Mouse (Mus musculus): ENCODE measurements around the gene Abt1. TPM values are rescaled to one million over a fixed set of nuclear protein-coding genes. Genes with fewer than 3 reads are reported as not detected.

The Abt1 gene
- 13.3 and 13.7 TPM in 2 replicates for polyA plus RNA-seq (2014; fragmentation: Nextera tagmentation; extraction: Ambion mirVana)

DNA sequence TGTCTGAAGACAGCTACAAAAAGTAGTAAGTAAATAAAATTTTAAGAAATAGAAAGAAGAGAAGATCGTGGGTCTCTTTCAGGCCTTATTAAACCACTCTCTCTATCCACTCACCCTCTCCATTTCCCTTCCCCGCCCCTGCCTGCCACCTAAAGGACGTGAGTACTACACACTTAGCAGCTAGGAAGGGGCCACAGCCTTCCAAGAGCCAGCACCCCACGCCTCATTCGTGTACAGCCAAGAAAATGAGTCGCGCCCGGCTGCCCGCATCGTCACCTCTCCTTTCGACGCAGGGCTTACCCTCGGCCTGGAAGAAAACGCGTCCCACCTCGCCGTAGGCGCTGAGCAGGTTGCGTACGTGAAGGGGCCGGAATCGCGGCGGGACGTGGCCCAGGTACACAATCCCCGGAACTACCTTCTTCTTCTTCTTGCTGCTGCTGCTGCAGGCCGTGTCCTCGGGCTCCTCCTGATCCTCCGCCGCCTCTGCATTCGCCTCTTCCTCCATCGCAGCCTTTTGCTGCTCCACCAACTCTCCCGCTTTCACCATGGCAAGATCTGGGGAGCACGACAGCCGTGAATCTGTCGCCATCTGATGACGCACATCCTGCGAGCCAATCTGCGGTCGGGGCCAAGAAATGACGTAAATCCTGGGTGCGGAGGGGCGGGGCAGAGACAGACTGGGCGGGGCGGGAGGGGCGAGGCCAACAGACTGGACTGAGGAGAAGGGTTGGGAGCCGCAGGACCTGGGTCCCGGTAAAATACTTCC is at the start of gene Abt1:
TSS of gene Abt1 (minus strand) at position 581 of the 766 bp plus-strand sequence.
- WGBS, result under 1% methylated on average over 48 of the region's 48 CpGs
- H3K4me3 ChIP-seq (ENCODE audit: low read depth, low read length), result peak within 1 kb of the TSS; percentile 95
- no peaks in the 10 kb centered on the region for H3K9me3 ChIP-seq (ENCODE audit: control insufficient read depth, low read length)
- DNase-seq (ENCODE audit: low spot score) (peak; percentile 94), ATAC-seq (ENCODE audit: insufficient read depth, low FRiP score, low TSS enrichment) (peak; percentile 91)
- H3K27ac ChIP-seq (ENCODE audit: low read depth, low read length), result no peak within 1 kb of the TSS
- no peaks in the 10 kb centered on the region for H3K27me3 ChIP-seq (ENCODE audit: control insufficient read depth, insufficient read depth, low read length)
- H3K4me1 ChIP-seq (ENCODE audit: control insufficient read depth, insufficient read depth, low read length), result peaks cover 6% of the 10 kb centered on the region; the same call in 1 of the 2 replicates
- H3K4me2 ChIP-seq (ENCODE audit: low read depth), result peak within 1 kb of the TSS; percentile 90
- peak within 1 kb of the TSS; percentile 74 for H3K9ac ChIP-seq (ENCODE audit: low read length)
- peaks cover 3% of the 10 kb centered on the region; the same call in 1 of the 2 replicates for H3K36me3 ChIP-seq (ENCODE audit: control insufficient read depth, insufficient read depth, low read length)

DNA sequence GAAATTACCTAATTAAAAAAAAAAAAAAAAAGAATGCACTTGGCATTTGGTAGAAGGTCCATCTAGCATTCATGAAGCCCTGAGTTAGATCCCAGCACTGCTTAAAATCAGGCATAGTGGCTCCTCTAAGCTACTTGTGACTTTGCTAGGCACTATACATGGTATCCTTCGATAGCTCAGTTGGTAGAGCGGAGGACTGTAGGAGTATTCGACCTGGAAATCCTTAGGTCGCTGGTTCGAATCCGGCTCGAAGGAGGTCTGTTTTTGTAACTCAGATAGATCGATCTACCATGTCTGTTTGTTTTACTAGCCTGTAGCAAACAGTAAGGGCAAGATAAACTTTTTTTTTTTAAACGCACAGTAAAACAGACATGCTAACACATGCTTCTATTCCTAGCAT is 43.2 kb upstream of the Abt1 start:
- Histone ChIP-seq H3K27me3 (ENCODE audit: control insufficient read depth, insufficient read depth, low read length) (no peaks in the 10 kb centered on the region; the same call in 1 of the 2 replicates), H3K36me3 (ENCODE audit: control insufficient read depth, insufficient read depth, low read length) (no peaks in the 10 kb centered on the region), H3K4me2 (ENCODE audit: low read depth) (no peak overlapping the region), H3K4me1 (ENCODE audit: control insufficient read depth, insufficient read depth, low read length) (peaks cover 9% of the 10 kb centered on the region; the same call in 1 of the 2 replicates), H3K9me3 (ENCODE audit: control insufficient read depth, low read length) (no peaks in the 10 kb centered on the region), H3K4me3 (ENCODE audit: low read depth, low read length) (no peak overlapping the region), H3K9ac (ENCODE audit: low read length) (no peak overlapping the region), H3K27ac (ENCODE audit: low read depth, low read length) (no peak overlapping the region)
- ATAC-seq (ENCODE audit: insufficient read depth, low FRiP score, low TSS enrichment), result peak; percentile 83
- under 1% methylated on average over 9 of the region's 9 CpGs for WGBS
- DNase-seq (ENCODE audit: low spot score), result peak; percentile 82

DNA sequence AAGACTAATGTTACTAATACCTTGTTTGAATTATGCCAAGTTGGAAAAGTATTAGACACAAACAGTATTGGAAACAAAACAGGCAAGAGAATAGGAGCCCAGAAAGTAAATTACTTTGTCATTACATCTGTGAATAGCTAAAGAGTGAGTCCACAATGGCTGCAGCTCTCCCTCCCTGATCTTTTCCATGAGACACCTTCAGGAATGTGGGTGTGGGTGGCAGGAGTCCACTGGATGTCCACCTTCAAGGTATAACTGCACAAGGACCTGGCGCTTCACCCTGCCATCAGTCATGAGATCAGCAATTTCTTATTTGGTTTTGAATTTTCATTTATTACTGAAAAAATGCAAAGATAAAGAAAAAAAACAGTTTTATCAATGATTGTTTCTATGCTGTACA is 42.6 kb upstream of the Abt1 start:
- 58% methylated on average over 1 of the region's 1 CpGs for WGBS
- Histone ChIP-seq H3K36me3 (ENCODE audit: control insufficient read depth, insufficient read depth, low read length) (no peaks in the 10 kb centered on the region), H3K4me3 (ENCODE audit: low read depth, low read length) (no peak overlapping the region), H3K9me3 (ENCODE audit: control insufficient read depth, low read length) (no peaks in the 10 kb centered on the region), H3K27me3 (ENCODE audit: control insufficient read depth, insufficient read depth, low read length) (no peaks in the 10 kb centered on the region; the same call in 1 of the 2 replicates), H3K27ac (ENCODE audit: low read depth, low read length) (no peak overlapping the region), H3K4me2 (ENCODE audit: low read depth) (peak overlapping the region; percentile 54; the same call in 1 of the 2 replicates), H3K4me1 (ENCODE audit: control insufficient read depth, insufficient read depth, low read length) (peaks cover 9% of the 10 kb centered on the region; the same call in 1 of the 2 replicates), H3K9ac (ENCODE audit: low read length) (no peak overlapping the region)
- no peak for ATAC-seq (ENCODE audit: insufficient read depth, low FRiP score, low TSS enrichment)
- no peak for DNase-seq (ENCODE audit: low spot score)

DNA sequence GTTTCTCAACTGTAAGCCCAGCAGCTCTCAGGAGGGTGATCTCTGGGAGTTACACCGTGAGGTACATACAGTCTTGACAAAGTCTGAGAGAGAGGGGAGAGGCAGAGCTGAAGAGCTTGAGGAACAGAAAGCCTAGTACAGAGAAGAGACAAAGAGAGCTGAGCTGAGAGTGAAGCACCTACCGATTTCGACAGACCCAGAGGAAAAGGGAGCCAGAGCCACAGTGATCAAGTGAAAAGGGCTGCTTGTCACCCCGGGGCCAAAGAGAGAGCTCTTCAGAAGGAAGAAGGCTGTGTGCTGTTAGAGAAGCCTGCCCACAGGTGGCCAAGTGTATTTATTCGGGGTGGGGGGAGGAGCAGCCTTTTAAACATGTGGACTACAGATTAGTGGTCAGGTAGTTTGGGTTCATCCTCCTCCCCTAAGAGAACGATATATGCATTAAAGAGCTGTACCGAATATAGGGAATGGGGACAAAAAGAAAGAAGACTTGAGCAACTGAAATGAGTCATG is 42.0 kb upstream of the Abt1 start, which contains the start of gene Btn1a1:
TSS of gene Btn1a1 (minus strand) at position 302 of the 510 bp plus-strand sequence.
- DNase-seq (ENCODE audit: low spot score) (no peak), ATAC-seq (ENCODE audit: insufficient read depth, low FRiP score, low TSS enrichment) (no peak)
- peak within 1 kb of the TSS; percentile 51 for H3K4me3 ChIP-seq (ENCODE audit: low read depth, low read length)
- peaks cover 9% of the 10 kb centered on the region; the same call in 1 of the 2 replicates for H3K4me1 ChIP-seq (ENCODE audit: control insufficient read depth, insufficient read depth, low read length)
- H3K36me3 ChIP-seq (ENCODE audit: control insufficient read depth, insufficient read depth, low read length), result no peaks in the 10 kb centered on the region
- under 1% methylated on average over 7 of the region's 7 CpGs for WGBS
- H3K27ac ChIP-seq (ENCODE audit: low read depth, low read length), result no peak within 1 kb of the TSS
- peak within 1 kb of the TSS; percentile 54 for H3K4me2 ChIP-seq (ENCODE audit: low read depth)
- no peaks in the 10 kb centered on the region; the same call in 1 of the 2 replicates for H3K27me3 ChIP-seq (ENCODE audit: control insufficient read depth, insufficient read depth, low read length)
- peak within 1 kb of the TSS; percentile 39 for H3K9ac ChIP-seq (ENCODE audit: low read length)
- H3K9me3 ChIP-seq (ENCODE audit: control insufficient read depth, low read length), result no peaks in the 10 kb centered on the region

DNA sequence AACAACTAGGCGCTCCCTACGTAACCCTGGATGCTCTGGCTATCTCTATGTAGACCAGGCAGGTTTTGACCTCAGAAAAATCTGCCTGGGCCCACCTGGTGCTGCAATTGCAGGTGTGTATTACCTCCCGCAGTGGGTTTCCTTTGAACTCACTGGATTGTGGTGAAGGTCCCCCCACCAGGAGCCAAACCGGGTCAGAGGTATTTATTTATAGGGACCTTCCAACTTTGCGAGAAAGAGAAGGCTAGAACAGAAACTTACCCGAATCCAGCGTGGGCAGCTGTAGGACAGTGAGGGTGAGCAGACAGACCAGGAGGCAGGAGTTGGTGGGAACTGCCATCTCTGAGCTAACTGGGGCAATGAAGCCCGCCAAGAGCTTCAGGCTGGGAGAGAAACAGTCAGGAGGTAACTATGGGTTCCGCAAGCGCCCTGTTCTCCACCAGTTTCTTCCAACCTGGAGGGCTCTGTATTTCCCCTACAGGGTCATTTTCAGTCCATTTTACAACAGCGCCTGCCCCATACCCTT is 41.2 kb upstream of the Abt1 start:
- peak overlapping the region; percentile 54 for H3K4me2 ChIP-seq (ENCODE audit: low read depth)
- peak overlapping the region; percentile 51 for H3K4me3 ChIP-seq (ENCODE audit: low read depth, low read length)
- H3K4me1 ChIP-seq (ENCODE audit: control insufficient read depth, insufficient read depth, low read length), result peaks cover 9% of the 10 kb centered on the region; the same call in 1 of the 2 replicates
- H3K27me3 ChIP-seq (ENCODE audit: control insufficient read depth, insufficient read depth, low read length), result no peaks in the 10 kb centered on the region; the same call in 1 of the 2 replicates
- DNase-seq (ENCODE audit: low spot score) (no peak), ATAC-seq (ENCODE audit: insufficient read depth, low FRiP score, low TSS enrichment) (no peak)
- no peaks in the 10 kb centered on the region for H3K36me3 ChIP-seq (ENCODE audit: control insufficient read depth, insufficient read depth, low read length)
- 1% methylated on average over 11 of the region's 11 CpGs for WGBS
- no peaks in the 10 kb centered on the region for H3K9me3 ChIP-seq (ENCODE audit: control insufficient read depth, low read length)
- peak overlapping the region; percentile 39 for H3K9ac ChIP-seq (ENCODE audit: low read length)
- H3K27ac ChIP-seq (ENCODE audit: low read depth, low read length), result no peak overlapping the region

DNA sequence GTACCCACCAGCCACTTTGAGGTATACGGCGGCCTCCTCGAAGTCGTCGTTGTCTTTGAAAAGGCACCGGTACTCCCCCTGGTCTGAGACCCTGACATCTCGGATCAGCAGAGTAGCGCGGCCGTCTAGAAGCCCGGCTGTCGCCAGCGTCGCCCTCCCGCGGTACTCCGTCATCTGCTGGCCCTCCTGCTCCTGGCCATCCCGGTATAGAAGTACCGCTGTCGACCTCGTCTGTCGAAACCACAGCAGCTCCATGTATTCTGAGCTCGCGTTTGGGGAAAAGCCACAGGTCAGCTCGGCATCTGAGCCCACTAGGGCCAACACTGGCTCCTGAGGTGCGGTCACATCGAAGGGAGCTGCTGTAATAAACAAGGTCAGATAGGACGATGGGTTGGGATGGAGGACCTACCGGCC is 40.6 kb upstream of the Abt1 start:
- Histone ChIP-seq H3K27ac (ENCODE audit: low read depth, low read length) (no peak overlapping the region), H3K4me1 (ENCODE audit: control insufficient read depth, insufficient read depth, low read length) (peaks cover 9% of the 10 kb centered on the region; the same call in 1 of the 2 replicates), H3K9ac (ENCODE audit: low read length) (peak overlapping the region; percentile 42), H3K27me3 (ENCODE audit: control insufficient read depth, insufficient read depth, low read length) (no peaks in the 10 kb centered on the region; the same call in 1 of the 2 replicates), H3K9me3 (ENCODE audit: control insufficient read depth, low read length) (no peaks in the 10 kb centered on the region), H3K4me2 (ENCODE audit: low read depth) (peak overlapping the region; percentile 54), H3K4me3 (ENCODE audit: low read depth, low read length) (peak overlapping the region; percentile 51), H3K36me3 (ENCODE audit: control insufficient read depth, insufficient read depth, low read length) (no peaks in the 10 kb centered on the region)
- under 1% methylated on average over 29 of the region's 29 CpGs for WGBS
- ATAC-seq (ENCODE audit: insufficient read depth, low FRiP score, low TSS enrichment), result peak; percentile 43; the same call in 1 of the 2 replicates
- DNase-seq (ENCODE audit: low spot score), result peak; percentile 62

DNA sequence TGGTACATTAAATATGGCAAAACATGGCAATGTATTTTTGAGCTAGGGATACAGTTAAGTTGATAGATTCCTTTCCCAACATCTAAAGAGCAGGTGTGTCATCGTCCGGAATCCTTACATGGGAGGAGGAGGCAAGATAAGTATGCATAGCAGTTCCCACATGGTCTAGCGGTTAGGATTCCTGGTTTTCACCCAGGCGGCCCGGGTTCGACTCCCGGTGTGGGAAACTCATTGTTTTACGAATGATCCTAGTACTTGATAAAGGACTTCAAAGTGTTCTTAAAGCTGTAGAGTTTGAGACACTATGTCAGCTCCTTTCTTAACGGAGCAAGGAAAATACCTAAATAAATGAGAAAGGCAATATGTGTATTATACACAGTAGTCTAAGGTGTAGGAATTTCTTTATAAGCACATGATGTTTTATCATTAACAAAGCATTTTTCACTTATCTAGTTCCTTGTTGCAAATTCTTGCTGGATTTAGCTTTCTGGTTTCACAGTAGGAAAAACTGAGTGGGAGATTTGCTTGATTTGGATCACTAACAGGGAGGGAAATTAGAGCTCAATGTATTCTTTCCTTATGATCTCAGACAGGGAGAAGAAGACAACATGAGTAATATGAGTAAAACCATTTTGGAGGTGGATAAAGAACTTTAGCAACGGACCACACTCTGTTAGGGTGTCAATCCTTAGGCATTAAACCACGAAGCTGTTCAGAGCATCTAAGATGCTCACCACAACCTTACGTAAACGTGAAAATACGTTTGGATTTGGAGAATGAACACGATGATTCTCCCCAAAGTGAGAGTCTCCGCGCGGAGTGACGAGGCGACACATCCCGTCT is 39.9 kb upstream of the Abt1 start:
- under 1% methylated on average over 21 of the region's 21 CpGs for WGBS
- H3K4me2 ChIP-seq (ENCODE audit: low read depth), result peak overlapping the region; percentile 54
- H3K27ac ChIP-seq (ENCODE audit: low read depth, low read length), result no peak overlapping the region
- H3K36me3 ChIP-seq (ENCODE audit: control insufficient read depth, insufficient read depth, low read length), result no peaks in the 10 kb centered on the region
- peaks cover 9% of the 10 kb centered on the region; the same call in 1 of the 2 replicates for H3K4me1 ChIP-seq (ENCODE audit: control insufficient read depth, insufficient read depth, low read length)
- H3K27me3 ChIP-seq (ENCODE audit: control insufficient read depth, insufficient read depth, low read length), result no peaks in the 10 kb centered on the region; the same call in 1 of the 2 replicates
- peak overlapping the region; percentile 51 for H3K4me3 ChIP-seq (ENCODE audit: low read depth, low read length)
- peak overlapping the region; percentile 42 for H3K9ac ChIP-seq (ENCODE audit: low read length)
- DNase-seq (ENCODE audit: low spot score) (peak; percentile 89), ATAC-seq (ENCODE audit: insufficient read depth, low FRiP score, low TSS enrichment) (peak; percentile 54; the same call in 1 of the 2 replicates)
- H3K9me3 ChIP-seq (ENCODE audit: control insufficient read depth, low read length), result no peaks in the 10 kb centered on the region

DNA sequence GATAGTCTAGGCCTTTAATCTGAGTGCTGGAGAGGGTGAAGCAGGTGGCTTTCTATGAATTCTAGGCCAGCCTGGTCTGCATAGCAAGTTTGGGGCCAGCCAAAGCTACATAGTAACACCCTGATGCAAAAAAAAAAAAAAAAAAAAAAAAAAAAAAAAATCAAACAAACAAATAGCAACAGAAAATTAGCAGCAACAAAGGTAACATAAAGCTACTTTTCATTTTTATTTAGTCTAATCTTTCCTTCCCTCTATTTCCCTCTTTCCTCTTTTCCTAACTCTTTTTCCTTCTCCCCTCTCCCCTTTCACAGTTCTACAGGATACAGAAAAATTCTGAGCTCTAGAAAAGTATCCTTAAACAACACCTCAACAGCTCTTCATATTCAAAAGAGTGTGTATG is 39.0 kb upstream of the Abt1 start:
- DNase-seq (ENCODE audit: low spot score) (no peak), ATAC-seq (ENCODE audit: insufficient read depth, low FRiP score, low TSS enrichment) (no peak)
- H3K27me3 ChIP-seq (ENCODE audit: control insufficient read depth, insufficient read depth, low read length), result no peaks in the 10 kb centered on the region; the same call in 1 of the 2 replicates
- no peak overlapping the region for H3K4me3 ChIP-seq (ENCODE audit: low read depth, low read length)
- H3K4me1 ChIP-seq (ENCODE audit: control insufficient read depth, insufficient read depth, low read length), result peaks cover 9% of the 10 kb centered on the region; the same call in 1 of the 2 replicates
- H3K4me2 ChIP-seq (ENCODE audit: low read depth), result no peak overlapping the region
- no peaks in the 10 kb centered on the region for H3K36me3 ChIP-seq (ENCODE audit: control insufficient read depth, insufficient read depth, low read length)
- no peak overlapping the region for H3K9ac ChIP-seq (ENCODE audit: low read length)
- H3K9me3 ChIP-seq (ENCODE audit: control insufficient read depth, low read length), result no peaks in the 10 kb centered on the region
- no peak overlapping the region for H3K27ac ChIP-seq (ENCODE audit: low read depth, low read length)
